Mouse (Mus musculus): ENCODE measurements around the gene Maea. TPM values are rescaled to one million over a fixed set of nuclear protein-coding genes. Genes with fewer than 3 reads are reported as not detected.
A peak's percentile ranks its signal among the peaks of the same experiment; 100 is the strongest.
"Not testable (repeated sequence)": the region's sequence is repeated elsewhere in the genome, so short reads cannot be mapped to it uniquely, and the experiment has no call there.

Maea gene
- total RNA-seq (2014; fragmentation: Nextera tagmentation) (46.0 and 68.6 TPM in 2 replicates), total RNA-seq (2017) (204 and 205 TPM in 2 replicates)

GRCm38 (mm10) chr5:33335273-33335976 is at the start of gene Maea:
Gene Maea (plus strand): TSS chr5:33335509.
- ATAC-seq (replicated peaks; ENCODE audit: poor library complexity, severe bottlenecking) = peak; percentile 98

- no peak for ATAC-seq (replicated peaks; ENCODE audit: poor library complexity, severe bottlenecking)
These were observed 41.4 kb upstream of the Maea start for GRCm38 (mm10) chr5:33293796-33294430.

GRCm38 (mm10) chr5:33297164-33297563 is 38.1 kb upstream of the Maea start:
- no peak; the same call in 1 of the 2 replicates for ATAC-seq (replicated peaks; ENCODE audit: poor library complexity, severe bottlenecking)

GRCm38 (mm10) chr5:33301801-33302200 is 33.5 kb upstream of the Maea start:
- ATAC-seq (replicated peaks; ENCODE audit: poor library complexity, severe bottlenecking) = no peak

- no peak for ATAC-seq (replicated peaks; ENCODE audit: poor library complexity, severe bottlenecking)
These were observed 24.4 kb upstream of the Maea start for GRCm38 (mm10) chr5:33310704-33311462.

GRCm38 (mm10) chr5:33312192-33312591 is 23.1 kb upstream of the Maea start:
- no peak for ATAC-seq (replicated peaks; ENCODE audit: poor library complexity, severe bottlenecking)

- no peak for ATAC-seq (replicated peaks; ENCODE audit: poor library complexity, severe bottlenecking)
These were observed 10.8 kb upstream of the Maea start for GRCm38 (mm10) chr5:33324491-33324890.

- no peak for ATAC-seq (replicated peaks; ENCODE audit: poor library complexity, severe bottlenecking)
These were observed 682 bp upstream of the Maea start for GRCm38 (mm10) chr5:33334381-33335272.

- ATAC-seq (replicated peaks; ENCODE audit: poor library complexity, severe bottlenecking) = peak; percentile 76
These were observed 660 bp downstream of the Maea start for GRCm38 (mm10) chr5:33335977-33336360.

- ATAC-seq (replicated peaks; ENCODE audit: poor library complexity, severe bottlenecking) = no peak
These were observed 1.9 kb downstream of the Maea start for GRCm38 (mm10) chr5:33337206-33337605.

GRCm38 (mm10) chr5:33341165-33341564 is 5.9 kb downstream of the Maea start:
- no peak for ATAC-seq (replicated peaks; ENCODE audit: poor library complexity, severe bottlenecking)

GRCm38 (mm10) chr5:33342248-33342647 is 6.9 kb downstream of the Maea start:
- not testable (repeated sequence) for ATAC-seq (replicated peaks; ENCODE audit: poor library complexity, severe bottlenecking)

- ATAC-seq (replicated peaks; ENCODE audit: poor library complexity, severe bottlenecking) = no peak
These were observed 7.5 kb downstream of the Maea start for GRCm38 (mm10) chr5:33342821-33343220.

GRCm38 (mm10) chr5:33343571-33343970 is 8.3 kb downstream of the Maea start:
- ATAC-seq (replicated peaks; ENCODE audit: poor library complexity, severe bottlenecking) = no peak

GRCm38 (mm10) chr5:33344070-33344469 is 8.8 kb downstream of the Maea start:
- no peak for ATAC-seq (replicated peaks; ENCODE audit: poor library complexity, severe bottlenecking)

- ATAC-seq (replicated peaks; ENCODE audit: poor library complexity, severe bottlenecking) = no peak
These were observed 12.3 kb downstream of the Maea start for GRCm38 (mm10) chr5:33347620-33348019.

- ATAC-seq (replicated peaks; ENCODE audit: poor library complexity, severe bottlenecking) = no peak
These were observed 13.9 kb downstream of the Maea start for GRCm38 (mm10) chr5:33349205-33349604.

GRCm38 (mm10) chr5:33349706-33350105 is 14.4 kb downstream of the Maea start:
- ATAC-seq (replicated peaks; ENCODE audit: poor library complexity, severe bottlenecking) = no peak

- peak; percentile 83 for ATAC-seq (replicated peaks; ENCODE audit: poor library complexity, severe bottlenecking)
These were observed 16.4 kb downstream of the Maea start for GRCm38 (mm10) chr5:33351556-33352272.

GRCm38 (mm10) chr5:33352273-33352645 is 16.9 kb downstream of the Maea start:
- peak; percentile 83 for ATAC-seq (replicated peaks; ENCODE audit: poor library complexity, severe bottlenecking)
